Mouse (Mus musculus) left cerebral cortex, postnatal 4 days (tissue): ENCODE data around the gene Ppp2ca. TPM values are rescaled to one million over a fixed set of nuclear protein-coding genes. Genes with fewer than 3 reads are reported as not detected.
A peak's percentile ranks its signal among the peaks of the same experiment; 100 is the strongest.
"Not testable (repeated sequence)": the region's sequence is repeated elsewhere in the genome, so short reads cannot be mapped to it uniquely, and the experiment has no call there.

Experiments used
- DNase-seq: peaks from one replicate; pipeline ENCODE4 v3.0.0-alpha.2; 2022
- intact Hi-C: fragments of 180-260 bp; cut with DNase I; formaldehyde crosslinking; loops from one replicate; pipeline ENCODE4 v1.15.1; 2025
- total RNA-seq, 2 experiments: library from RNA; stranded (reverse); gene quantifications; 2 replicates each; pipeline ENCODE4 v1.2.3; 2021

Gene Ppp2ca
- total RNA-seq, 2 experiments from 2014 or later = 132 to 134 TPM

DNA sequence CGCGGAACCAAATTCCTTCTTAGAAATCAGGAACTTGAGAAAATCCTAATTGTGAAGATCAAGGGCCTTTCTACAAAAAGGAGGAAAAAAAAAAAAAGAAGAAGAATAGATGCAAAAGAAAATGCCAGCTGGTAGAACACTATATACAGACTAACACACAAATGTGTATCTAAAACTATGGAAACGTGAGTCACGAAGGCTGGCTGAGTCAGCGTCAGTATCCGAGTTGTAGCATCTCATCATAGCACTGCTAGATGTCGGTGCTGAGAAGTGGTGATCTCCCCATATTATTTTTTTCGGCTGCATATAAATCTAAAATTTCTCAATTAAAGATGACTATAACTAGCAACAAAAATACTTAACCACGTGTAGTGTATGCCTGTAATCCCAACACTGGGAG is 7.2 kb upstream of the Ppp2ca start:
- intact Hi-C loops = no loop called here
- DNase-seq = no peak

DNA sequence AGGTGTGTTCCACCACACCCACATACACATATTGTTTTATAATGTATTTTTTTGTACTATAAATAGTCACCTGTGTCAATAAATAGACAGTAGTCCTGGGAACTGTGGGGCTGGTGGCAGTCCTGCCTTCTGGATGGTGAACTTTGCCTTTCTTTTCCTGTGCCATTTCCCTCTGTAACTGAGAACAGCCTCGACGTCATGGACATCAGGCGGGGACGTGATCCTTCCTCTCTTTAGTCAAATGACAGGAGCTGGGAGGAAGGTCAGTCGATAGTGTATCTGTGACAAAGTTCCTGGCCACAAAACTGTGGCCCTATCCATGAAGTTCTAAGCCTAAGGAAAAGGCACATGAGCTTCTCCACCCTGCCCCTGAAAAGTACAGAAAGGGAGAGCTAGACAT is 3.9 kb upstream of the Ppp2ca start:
- DNase-seq = no peak
- intact Hi-C loops = no loop called here

DNA sequence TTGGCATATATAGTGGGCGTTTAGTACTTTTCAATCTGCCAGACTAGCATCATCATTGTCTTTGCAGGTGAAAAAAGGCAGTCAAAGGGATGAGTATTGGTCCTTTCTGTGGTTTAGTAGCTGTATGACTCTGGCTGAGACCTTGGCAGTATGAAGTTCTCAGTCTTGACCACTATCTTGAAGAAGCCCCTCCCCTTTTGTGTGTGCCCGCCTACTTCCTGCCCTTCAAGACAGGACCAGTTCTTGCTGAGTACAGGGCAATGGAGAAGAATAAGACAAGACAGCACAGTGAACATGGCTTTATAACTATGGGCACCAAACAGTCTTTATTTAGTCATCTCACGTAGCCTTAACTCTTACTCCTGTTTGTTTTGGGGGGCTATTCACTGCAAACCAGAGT is 1.5 kb upstream of the Ppp2ca start:
- DNase-seq = no peak
- intact Hi-C loops = no loop called here

DNA sequence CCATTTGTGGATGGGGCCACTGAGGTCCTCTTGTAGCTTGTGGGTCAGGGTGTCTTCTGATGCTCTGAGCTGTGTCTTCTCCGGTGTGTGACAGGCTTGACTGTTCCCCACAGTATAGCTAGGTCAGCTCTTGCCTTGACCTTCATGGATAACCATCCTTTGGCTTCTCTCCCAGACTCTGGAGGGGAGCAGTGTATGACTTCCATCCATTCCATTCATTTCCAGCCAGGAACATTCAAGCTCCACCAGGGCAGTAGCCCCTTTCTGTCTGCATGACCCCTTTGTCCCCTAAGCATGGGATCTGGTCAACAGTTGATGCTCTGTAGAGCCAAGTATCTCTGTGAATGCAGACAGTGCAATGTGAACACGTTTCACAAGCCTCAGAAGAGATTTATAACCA is 885 bp upstream of the Ppp2ca start:
- intact Hi-C loops = no loop called here
- peak; percentile 16 for DNase-seq

DNA sequence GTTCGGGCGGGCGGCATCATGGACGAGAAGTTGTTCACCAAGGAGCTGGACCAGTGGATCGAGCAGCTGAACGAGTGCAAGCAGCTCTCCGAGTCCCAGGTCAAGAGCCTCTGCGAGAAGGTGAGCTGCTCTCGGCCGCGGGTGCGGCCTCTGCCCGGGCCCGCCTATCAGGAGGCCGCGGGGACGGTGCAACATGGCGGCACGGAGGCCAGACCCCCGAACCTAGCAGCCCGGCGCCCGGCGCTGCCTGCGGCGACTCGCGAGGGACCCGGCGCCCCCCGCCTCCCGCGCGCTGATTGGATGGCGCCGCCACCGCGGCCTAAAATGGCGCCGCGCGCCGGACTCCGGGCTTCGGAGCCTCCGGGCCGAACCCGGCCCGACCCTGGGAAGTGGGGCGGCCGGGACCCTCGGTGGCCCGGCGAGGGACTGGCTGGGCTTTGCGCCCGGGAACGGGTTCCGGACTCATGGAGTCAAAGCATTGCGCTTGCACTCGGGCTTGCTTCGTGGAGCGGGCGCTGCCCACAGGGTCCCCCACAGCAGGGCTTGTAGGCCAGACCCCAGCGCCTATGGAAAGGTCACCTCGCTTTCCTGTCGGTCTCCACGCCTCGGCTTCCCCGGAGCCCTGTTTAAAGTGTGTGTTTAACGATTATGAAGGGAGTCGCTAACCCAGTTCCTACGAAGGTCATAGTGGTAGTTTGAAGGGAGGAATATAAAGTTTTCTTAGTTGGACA is 715 bp downstream of the Ppp2ca start:
- peak; percentile 78 for DNase-seq
- intact Hi-C loops = no loop called here

DNA sequence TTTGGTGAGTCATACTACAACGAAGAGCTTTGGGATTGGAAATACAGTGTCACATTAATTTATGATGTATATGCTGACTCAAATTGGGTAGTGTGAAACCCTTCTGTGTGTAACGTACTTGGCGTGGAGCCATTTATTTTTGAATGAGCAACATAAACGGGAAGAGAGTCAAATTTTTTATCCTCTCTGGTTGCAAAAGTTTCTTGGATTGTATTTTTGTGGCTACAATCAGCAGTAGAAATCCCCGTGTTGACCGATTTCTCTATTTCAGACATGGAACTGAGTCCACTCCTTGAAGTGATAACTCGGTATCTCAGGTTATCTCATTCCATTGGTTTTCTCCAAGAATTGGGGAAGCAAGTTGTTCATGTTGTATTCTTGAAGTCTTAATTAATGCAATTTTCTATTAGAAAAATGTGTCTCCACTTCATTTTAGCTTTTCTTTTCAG is 1.3 kb downstream of the Ppp2ca start:
- no peak for DNase-seq
- intact Hi-C loops = no loop called here

DNA sequence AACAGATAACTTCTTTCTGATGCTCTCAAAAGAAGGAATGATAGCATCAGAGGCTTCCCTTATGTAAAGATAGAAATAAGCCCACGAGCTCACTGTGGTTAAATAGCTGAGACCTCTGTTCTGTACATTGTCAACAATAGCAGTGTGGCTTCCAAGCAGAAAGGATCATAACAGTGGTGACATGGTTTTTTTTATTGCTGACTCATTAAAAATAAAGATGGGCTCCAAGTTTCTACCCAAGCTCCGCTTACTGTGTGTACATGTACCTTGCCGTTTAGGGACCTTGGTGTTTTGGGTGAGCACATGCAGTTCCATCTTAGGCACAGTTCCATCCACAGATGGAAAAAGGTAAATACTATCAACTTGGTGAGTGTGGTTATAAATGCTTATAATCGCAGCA is 4.5 kb downstream of the Ppp2ca start:
- intact Hi-C loops = no loop called here

DNA sequence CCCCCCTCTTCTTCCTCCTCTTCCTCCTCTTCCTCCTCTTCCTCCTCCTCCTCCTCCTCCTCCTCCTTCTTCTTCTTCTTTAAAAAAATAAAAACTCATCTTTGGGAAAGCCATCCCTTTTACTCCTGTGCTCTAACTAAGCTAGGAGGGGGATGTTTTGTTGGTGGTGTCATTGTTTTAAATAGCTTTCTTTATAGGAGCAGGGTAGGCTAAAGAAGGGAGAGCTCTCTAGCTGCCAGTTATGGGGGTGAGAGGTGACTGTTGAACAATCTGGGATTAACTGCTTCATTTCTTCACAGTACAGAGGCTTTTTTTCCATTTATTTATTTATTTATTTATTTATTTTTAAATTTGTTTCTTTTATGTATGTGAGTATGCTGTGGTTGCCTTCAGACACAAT is 7.0 kb downstream of the Ppp2ca start:
- DNase-seq = no peak
- intact Hi-C loops = no loop called here

More for the DNA sequence above, 4.5 kb downstream of the Ppp2ca start:
- DNase-seq = no peak

DNA sequence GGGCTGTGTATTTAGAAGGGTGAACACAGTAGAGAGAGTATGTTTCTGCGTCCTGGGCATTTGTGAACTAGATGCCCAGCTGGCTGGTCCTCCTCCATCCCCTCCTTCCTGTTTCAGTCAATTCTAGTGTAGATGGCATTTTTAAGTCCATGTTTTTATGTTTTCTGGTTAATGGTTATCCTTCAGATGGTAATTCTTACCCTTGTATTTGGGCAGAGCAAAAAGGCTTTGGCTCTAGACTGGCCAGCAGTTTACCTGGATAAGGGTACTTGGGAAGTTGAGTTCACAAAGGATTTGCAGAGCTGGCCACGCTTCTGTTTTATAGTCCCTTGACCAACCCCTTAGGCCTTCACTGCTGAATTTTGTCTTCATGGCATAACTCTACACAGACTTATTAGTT is 7.6 kb downstream of the Ppp2ca start:
- intact Hi-C loops = no loop called here
- DNase-seq = no peak

DNA sequence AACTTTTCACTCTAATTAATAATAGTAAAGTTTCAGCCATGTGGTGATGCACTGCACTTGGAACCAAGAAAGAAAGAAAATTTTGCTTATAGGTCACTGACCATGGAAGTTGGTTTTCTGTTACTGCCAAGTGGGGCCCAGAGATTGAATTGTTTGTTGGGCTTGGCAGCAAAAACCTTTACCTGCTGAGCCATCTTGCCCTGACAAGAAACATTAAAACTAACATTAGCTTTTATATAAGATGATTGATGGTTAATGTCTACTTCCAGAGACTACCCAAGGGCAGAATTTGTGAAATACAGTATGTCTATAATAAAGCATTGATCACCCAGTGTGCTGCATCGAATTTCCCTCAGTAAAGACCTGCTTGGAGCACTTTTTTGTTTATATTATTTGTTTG is 8.0 kb downstream of the Ppp2ca start:
- no peak for DNase-seq
- intact Hi-C loops = no loop called here

DNA sequence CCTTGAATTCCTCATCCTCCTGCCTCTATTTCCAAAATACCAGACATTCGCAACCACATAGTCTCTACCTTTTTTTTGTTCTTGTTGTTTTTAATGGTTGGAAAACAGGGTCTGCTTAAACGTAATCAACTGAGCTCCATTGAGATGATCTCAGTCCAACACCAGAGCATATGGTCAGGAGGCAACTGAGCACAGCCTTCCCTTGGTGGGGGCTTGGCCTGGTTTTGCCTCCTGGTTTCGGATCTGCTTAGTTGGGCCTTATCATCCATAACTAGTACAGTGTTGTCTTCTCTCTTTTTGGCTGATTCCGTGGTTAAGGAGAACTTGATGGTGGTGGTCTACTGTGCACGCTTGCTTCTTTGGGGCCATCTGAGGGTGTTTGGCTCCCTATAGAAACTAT is 10.3 kb downstream of the Ppp2ca start:
- no peak for DNase-seq
- intact Hi-C loops = no loop called here

DNA sequence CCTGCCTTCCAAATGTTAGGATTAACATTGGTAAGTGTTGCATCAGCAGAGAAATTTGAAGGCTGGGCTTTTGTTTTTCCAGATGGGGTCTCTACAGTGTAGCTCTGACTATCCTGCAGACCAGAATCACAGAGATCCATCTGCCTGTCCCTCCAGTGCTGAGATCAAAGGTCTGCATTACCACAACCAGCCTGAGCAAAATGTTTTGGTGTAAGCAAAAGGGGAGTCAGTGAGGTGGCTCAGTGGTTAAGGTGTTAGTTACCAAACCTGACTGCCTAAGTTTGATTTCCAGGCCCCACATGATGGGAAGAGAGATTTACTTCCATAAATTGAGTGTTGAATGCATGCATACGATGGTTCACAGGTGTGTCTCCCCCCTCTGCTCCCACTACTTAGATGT is 10.9 kb downstream of the Ppp2ca start:
- no peak for DNase-seq
- intact Hi-C loops = no loop called here

DNA sequence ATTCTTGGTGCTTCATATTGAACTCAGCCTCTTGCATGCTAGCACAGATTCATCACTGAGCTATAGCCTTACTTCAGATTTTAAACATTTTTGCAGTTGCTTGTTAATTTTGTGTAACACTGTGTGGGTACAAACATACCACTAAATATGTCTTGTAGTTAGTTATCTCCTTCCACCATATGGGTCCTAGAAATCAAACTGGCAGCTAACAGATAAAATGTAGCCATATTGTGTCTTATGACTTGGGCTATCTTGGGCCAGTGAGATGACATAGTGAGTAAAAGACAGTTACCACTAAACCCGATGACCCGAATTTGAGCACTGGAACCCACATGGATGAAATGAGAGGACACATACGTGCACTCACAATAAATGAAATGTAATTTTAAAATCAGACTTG is 17.0 kb downstream of the Ppp2ca start:
- no peak for DNase-seq

DNA sequence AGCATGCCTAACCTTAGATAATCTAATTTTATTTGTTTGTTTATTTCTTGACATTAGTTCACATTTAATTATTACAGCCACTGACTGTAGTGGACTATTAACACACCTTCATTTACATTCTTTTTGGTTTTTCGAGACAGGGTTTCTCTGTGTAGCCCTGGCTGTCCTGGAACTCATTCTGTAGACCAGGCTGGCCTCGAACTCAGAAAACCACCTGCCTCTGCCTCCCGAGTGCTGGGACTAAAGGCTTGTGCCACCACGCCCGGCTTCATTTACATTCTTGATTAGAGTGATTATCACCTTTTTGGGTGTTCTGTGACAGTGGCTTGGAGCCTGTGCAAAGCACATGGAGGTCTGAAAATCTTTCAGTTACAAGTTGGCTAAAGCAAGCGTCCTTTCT is 17.6 kb downstream of the Ppp2ca start:
- not testable (repeated sequence) for DNase-seq
- intact Hi-C loops = loop anchor here (10.0 kb wide), 1 partner anchor 71 kb away; no protein-coding TSS in a partner anchor

More for the DNA sequence above, 17.0 kb downstream of the Ppp2ca start:
- intact Hi-C loops = loop anchor here (10.0 kb wide), 1 partner anchor 71 kb away; no protein-coding TSS in a partner anchor

DNA sequence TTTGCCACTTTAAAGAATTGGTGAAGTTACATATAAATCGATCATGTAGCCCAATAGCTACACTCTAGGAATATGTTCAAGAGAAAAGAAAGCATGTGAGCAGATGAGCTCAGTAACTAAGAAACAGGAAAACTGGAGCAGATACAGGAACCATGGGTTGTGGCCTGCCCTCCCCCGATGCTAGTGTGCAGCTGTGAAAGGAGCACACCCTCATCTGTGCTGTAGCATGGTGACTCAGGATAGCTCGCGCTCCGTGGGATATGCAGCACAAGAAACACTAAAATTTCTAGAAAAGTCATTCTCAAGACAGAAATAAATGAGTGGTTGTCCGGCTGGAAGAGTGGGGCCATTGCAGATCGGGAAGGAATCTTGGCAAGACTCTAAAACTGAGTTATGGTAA is 18.7 kb downstream of the Ppp2ca start:
- intact Hi-C loops = loop anchor here (10.0 kb wide), 1 partner anchor 72 kb away; no protein-coding TSS in a partner anchor
- DNase-seq = no peak

DNA sequence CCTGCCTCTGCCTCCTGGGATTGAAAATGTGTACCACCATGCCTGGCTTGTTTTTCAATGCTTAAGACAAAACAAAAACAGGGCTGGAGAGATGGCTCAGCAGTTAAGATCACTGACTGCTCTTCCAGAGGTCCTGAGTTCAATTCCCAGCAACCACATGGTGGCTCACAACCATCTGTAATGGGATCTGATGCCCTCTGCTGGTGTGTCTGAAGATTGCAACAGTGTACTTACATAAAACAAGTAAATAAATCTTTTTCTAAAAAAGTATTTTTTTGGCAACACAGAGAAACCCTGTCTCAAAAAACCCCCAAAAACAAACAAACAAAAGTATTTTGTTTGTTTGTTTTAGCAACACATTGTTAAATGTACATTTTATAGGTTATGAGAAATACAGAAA is 21.9 kb downstream of the Ppp2ca start:
- intact Hi-C loops = not testable (repeated sequence)

DNA sequence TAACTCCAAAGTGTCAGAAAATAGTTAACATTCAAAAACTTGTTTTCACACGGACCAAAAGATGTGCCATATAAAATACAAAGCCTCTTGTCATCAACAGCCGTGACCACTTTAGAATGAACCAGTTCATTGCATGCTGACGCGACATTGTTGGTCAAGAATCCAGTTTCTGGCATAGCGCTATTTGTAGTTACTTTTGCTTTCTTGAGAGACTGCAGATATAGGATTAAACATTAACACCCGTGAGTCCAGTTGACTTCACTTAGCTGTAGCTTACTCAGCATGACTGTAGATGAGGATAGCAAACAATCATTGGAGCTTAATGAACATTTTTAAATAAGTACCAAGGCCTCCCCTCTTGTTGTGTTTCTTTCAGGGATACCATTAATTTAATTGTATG is 23.6 kb downstream of the Ppp2ca start:
- no peak for DNase-seq
- intact Hi-C loops = no loop called here

More for the DNA sequence above, 21.9 kb downstream of the Ppp2ca start:
- DNase-seq = not testable (repeated sequence)

DNA sequence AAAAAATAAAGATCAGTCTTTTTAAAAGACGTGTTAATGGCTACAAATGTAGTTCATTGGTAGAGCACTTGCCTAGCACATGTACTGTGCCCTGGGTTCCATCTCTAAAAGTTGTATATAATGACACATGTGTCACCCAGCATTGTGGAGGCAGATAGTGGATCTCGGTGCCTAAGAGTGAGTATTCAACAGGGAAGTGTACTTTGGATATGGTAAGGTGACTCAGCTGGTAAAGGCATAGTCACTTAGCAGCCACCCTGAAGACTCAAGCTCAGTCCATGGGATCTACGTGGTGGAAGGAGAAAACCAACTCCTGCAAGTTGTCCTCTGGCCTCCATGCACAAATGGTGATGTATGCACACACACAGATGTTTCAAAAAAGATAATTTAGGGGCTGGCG is 26.0 kb downstream of the Ppp2ca start:
- DNase-seq = no peak
- intact Hi-C loops = no loop called here

DNA sequence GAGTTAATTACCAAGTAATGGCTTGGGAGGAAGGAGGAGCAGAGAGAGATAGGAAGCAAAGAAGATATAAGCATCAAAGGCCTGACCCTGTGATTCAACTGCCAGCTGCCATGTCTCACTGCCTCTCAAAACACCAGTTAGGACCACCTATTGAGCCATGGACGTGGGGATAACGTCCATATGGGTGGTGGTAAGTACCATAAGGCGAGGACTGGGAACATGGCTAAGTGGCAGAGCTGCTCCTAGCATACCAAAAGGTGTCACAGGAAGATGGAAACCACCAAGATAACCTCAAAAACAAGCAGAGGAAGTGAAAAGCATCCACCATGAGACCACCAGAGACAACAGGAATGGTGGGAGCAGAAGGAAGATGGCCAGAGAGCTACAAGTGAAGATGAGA is 28.7 kb downstream of the Ppp2ca start:
- intact Hi-C loops = no loop called here
- no peak for DNase-seq

DNA sequence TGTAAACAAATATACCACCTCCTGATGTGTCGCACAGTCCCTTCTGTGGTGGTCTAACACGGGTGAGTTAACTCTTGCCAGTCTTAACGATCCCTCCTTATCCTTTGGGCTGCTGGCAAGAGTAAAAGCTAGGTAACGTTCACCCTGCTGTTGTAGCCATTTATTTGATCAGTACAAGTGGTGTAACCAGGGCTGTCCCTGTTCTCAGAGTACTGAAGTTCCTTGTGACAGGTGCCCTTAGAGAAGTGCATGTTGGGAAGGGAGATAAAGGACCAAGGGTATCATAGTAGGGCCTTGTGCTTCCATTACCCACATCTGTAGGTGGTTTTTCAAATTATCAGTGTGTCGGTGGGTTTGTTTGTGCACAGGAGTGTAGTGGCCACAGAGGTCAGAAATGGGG is 29.3 kb downstream of the Ppp2ca start:
- no peak for DNase-seq
- intact Hi-C loops = no loop called here

DNA sequence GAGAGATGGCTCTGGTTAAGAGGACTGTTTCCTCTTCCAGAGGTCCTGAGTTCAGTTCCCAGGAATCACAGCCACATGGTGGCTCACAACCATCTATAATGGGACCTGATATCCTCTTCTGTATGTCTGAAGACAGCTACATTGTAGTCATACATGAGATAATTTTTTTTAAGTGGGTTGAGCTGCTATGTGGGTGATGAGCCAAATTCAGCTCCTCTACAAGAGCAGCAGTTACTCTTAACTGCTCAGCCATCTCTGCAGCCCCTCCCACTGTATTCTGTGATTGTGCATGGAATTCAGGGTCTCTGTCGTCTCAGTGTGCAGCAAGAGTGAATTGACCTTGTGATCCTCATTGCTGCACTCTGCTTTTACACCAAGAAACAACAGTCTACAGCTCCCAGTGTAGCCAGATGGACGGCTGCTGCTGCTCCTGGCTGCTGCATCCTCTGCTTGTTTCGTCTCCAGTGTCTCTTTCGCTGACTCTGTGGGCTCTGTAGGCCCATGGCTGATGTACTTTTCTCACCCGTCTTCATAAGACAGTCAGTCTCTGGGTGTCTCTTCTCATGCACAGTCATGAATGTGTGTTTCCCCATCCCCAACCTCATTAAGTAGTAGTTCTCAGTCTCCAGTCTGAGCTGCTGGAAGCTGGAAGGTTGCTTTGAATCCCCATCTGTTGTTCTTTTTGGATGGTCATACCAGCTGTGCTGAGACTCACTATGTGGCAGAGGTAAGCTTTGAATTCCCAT is 30.0 kb downstream of the Ppp2ca start:
- intact Hi-C loops = no loop called here
- DNase-seq = no peak

DNA sequence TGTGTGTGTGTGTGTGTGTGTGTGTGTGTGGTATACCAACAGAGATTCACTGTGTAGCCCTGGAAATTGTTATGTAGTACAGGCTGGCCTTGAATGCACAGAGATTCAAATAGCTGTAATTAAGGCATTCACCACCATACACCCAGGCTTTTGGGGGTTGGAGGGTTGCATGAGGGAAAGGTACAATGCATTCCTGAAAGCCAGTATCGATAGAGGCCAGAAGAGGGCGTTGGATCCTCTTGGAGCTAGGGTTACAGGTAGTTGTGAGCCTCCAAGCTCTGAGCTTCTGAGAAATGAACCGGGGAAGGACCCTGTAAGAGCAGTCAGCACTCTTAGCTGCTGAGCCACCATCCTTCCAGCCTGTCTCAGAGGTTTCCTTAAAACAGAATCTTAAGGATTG is 30.7 kb downstream of the Ppp2ca start:
- DNase-seq = no peak
- intact Hi-C loops = no loop called here
